Mouse (Mus musculus) kidney, adult 2 months (tissue): ENCODE results near the gene Zfp771. TPM values are rescaled to one million over a fixed set of nuclear protein-coding genes. Genes with fewer than 3 reads are reported as not detected.

Experiments used
- DNase-seq: peaks from one replicate; pipeline ENCODE4 v3.0.0; 2021
- H3K27ac ChIP-seq: fragments of 200-500 bp; 2 replicates; pipeline ENCODE4 v1.5.1; 2012; ENCODE audit warnings: low read depth, low read length, control low read depth, inconsistent platforms; ENCODE audit not compliant: insufficient read depth
- H3K27me3 ChIP-seq: fragments of 200-500 bp; replicated peaks from 2 replicates; pipeline ENCODE4 v1.6.1; 2012; ENCODE audit warnings: mild to moderate bottlenecking, moderate library complexity, low read length, inconsistent platforms; ENCODE audit not compliant: control insufficient read depth, insufficient read depth
- H3K36me3 ChIP-seq: fragments of 200-500 bp; 2 replicates; pipeline ENCODE4 v1.6.1; 2012; ENCODE audit warnings: mild to moderate bottlenecking, moderate library complexity, low read length, inconsistent platforms; ENCODE audit not compliant: control insufficient read depth, insufficient read depth
- H3K4me1 ChIP-seq: fragments of 200-500 bp; 2 replicates; pipeline ENCODE4 v1.6.1; 2011; ENCODE audit warnings: low read length; ENCODE audit not compliant: control insufficient read depth, insufficient read depth
- H3K4me3 ChIP-seq: fragments of 200-500 bp; 2 replicates; pipeline ENCODE4 v1.5.1; 2011; ENCODE audit warnings: mild to moderate bottlenecking, low read depth, low read length, control low read depth; ENCODE audit not compliant: insufficient read depth
- CTCF ChIP-seq: fragments of 200-500 bp; conservative IDR thresholded peaks from 2 replicates; pipeline ENCODE4 v1.5.1; 2011; ENCODE audit warnings: low read depth, mild to moderate bottlenecking, control low read depth, low read length, moderate library complexity, mixed read lengths; ENCODE audit not compliant: insufficient read depth, insufficient read length
- POLR2A ChIP-seq: fragments of 200-500 bp; IDR thresholded peaks from one replicate; pipeline ENCODE4 v1.6.1; 2011; ENCODE audit warnings: low read depth, low read length, control low read depth
- WGBS: fragments of 180-500 bp; shearing (Covaris S2); methylation state at CpG from one replicate; pipeline ENCODE4 v1.1.7; 2018; 5-methylcytosine and 5-hydroxymethylcytosine counted together
- polyA plus RNA-seq: library from polyadenylated mRNA; depleted of rRNA; stranded (reverse); fragments of >200 nt; gene quantifications from 2 replicates; pipeline ENCODE4 v1.2.3, GENCODE M21; 2012

Zfp771 gene
- polyA plus RNA-seq, 1 experiment = 48.4 TPM

- WGBS = 100% methylated on average over 3 of the region's 3 CpGs
- H3K4me3 ChIP-seq = no peak overlapping the region
- no peak for DNase-seq
- no peaks in the 10 kb centered on the region for H3K36me3 ChIP-seq
- no peak for TF ChIP-seq CTCF
- TF ChIP-seq POLR2A = no peak
- H3K27me3 ChIP-seq = no peaks in the 10 kb centered on the region
- no peak overlapping the region for H3K27ac ChIP-seq
- H3K4me1 ChIP-seq = peaks cover 3% of the 10 kb centered on the region; the same call in 1 of the 2 replicates
Measured at GRCm38 (mm10) chr7:127263526-127263925, 19.5 kb downstream of the Zfp771 start.

- peak overlapping the region; percentile 13; the same call in 1 of the 2 replicates for H3K27ac ChIP-seq
- TF ChIP-seq POLR2A (no peak), CTCF (0 out of 2 replicates have a peak, but pooled peaks have one; percentile 2)
- no peak overlapping the region for H3K4me3 ChIP-seq
- H3K36me3 ChIP-seq = peaks cover 6% of the 10 kb centered on the region; the same call in 1 of the 2 replicates
- H3K4me1 ChIP-seq = peaks cover 5% of the 10 kb centered on the region; the same call in 1 of the 2 replicates
- DNase-seq = peak; percentile 13
- 56% methylated on average over 2 of the region's 2 CpGs for WGBS
- no peaks in the 10 kb centered on the region for H3K27me3 ChIP-seq
Measured at GRCm38 (mm10) chr7:127270256-127270655, 26.2 kb downstream of the Zfp771 start.

GRCm38 (mm10) chr7:127270666-127271065 is 26.6 kb downstream of the Zfp771 start:
- H3K4me3 ChIP-seq = peak overlapping the region; percentile 30; the same call in 1 of the 2 replicates
- TF ChIP-seq POLR2A (no peak), CTCF (no peak)
- peaks cover 6% of the 10 kb centered on the region; the same call in 1 of the 2 replicates for H3K36me3 ChIP-seq
- DNase-seq = peak; percentile 47
- no peak overlapping the region for H3K27ac ChIP-seq
- peaks cover 5% of the 10 kb centered on the region; the same call in 1 of the 2 replicates for H3K4me1 ChIP-seq
- WGBS = 63% methylated on average over 5 of the region's 5 CpGs
- H3K27me3 ChIP-seq = no peaks in the 10 kb centered on the region

- DNase-seq = no peak
- H3K27me3 ChIP-seq = no peaks in the 10 kb centered on the region
- H3K27ac ChIP-seq = no peak overlapping the region
- 70% methylated on average over 4 of the region's 4 CpGs for WGBS
- H3K4me1 ChIP-seq = peaks cover 6% of the 10 kb centered on the region
- peak overlapping the region; percentile 30 for H3K4me3 ChIP-seq
- H3K36me3 ChIP-seq = peaks cover 6% of the 10 kb centered on the region; the same call in 1 of the 2 replicates
- no peak for TF ChIP-seq POLR2A
- no peak for TF ChIP-seq CTCF
Measured at GRCm38 (mm10) chr7:127271093-127271492, 27.0 kb downstream of the Zfp771 start.

GRCm38 (mm10) chr7:127272566-127272965 is 28.5 kb downstream of the Zfp771 start:
- H3K36me3 ChIP-seq = peaks cover 6% of the 10 kb centered on the region; the same call in 1 of the 2 replicates
- peaks cover 18% of the 10 kb centered on the region for H3K4me1 ChIP-seq
- DNase-seq = peak; percentile 35
- WGBS = 59% methylated on average over 15 of the region's 15 CpGs
- H3K27me3 ChIP-seq = no peaks in the 10 kb centered on the region
- H3K27ac ChIP-seq = no peak overlapping the region
- H3K4me3 ChIP-seq = peak overlapping the region; percentile 84
- TF ChIP-seq POLR2A = no peak
- TF ChIP-seq CTCF = no peak

GRCm38 (mm10) chr7:127273118-127273923 is 29.2 kb downstream of the Zfp771 start:
- peaks cover 23% of the 10 kb centered on the region for H3K4me1 ChIP-seq
- peaks cover 6% of the 10 kb centered on the region; the same call in 1 of the 2 replicates for H3K36me3 ChIP-seq
- H3K27me3 ChIP-seq = no peaks in the 10 kb centered on the region
- peak overlapping the region; percentile 84 for H3K4me3 ChIP-seq
- WGBS = 6% methylated on average over 49 of the region's 50 CpGs
- H3K27ac ChIP-seq = peak overlapping the region; percentile 77
- peak; percentile 32 for DNase-seq
- TF ChIP-seq CTCF (no peak), POLR2A (no peak)
